Mouse (Mus musculus): ENCODE measurements around the gene Tlr13.
"Not testable (repeated sequence)": the region's sequence is repeated elsewhere in the genome, so short reads cannot be mapped to it uniquely, and the experiment has no call there.

Gene Tlr13

DNA sequence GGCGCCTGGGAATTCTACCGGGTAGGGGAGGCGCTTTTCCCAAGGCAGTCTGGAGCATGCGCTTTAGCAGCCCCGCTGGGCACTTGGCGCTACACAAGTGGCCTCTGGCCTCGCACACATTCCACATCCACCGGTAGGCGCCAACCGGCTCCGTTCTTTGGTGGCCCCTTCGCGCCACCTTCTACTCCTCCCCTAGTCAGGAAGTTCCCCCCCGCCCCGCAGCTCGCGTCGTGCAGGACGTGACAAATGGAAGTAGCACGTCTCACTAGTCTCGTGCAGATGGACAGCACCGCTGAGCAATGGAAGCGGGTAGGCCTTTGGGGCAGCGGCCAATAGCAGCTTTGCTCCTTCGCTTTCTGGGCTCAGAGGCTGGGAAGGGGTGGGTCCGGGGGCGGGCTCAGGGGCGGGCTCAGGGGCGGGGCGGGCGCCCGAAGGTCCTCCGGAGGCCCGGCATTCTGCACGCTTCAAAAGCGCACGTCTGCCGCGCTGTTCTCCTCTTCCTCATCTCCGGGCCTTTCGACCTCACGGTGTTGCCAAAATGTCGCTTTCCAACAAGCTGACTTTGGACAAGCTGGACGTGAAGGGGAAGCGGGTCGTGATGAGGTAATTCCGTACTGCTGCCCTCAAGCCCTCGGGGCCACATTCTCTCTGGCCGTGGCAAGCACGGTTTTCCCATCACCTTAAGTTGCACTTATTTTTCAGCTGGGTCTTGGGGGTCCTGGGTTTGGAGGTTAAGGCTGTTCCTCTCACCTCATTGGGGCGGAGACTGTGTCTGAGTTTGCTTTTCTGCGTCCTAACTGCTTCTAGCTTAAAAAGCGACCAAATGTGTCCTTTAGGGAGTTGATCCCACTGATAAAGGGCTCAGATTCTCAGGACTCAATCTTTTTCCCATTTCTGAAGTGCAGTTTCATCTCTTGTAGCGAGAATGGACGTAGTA lies 44.0 kb downstream of the Tlr13 start, which contains the start of gene Pgk1:
Gene Pgk1 (plus strand): TSS at position 388 of the 937 bp plus-strand sequence.
- DNase-seq (ENCODE audit: low spot score in 2 of 2), result peak; percentile 95 to 98

DNA sequence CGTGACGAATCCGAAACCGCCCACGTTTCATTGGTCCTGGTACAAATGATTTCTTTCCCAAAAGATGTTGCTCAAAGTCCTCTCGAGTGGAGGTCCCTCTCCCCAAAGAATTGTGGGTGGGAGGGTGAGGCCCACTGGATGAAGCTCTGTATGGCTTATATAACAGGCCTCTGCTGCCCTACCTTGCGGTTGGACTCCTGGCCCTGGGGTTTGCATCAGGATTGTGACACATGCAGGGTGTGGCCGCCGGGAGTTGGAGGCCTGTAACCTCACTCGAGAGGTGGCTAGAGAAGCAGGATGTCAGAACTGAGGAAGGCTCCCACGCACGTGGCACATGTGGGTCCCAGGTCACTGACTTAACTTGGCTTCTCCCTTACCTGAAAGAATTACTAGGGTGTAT lies 44.7 kb downstream of the Tlr13 start:
- DNase-seq (ENCODE audit: low spot score in 2 of 2), result no peak

DNA sequence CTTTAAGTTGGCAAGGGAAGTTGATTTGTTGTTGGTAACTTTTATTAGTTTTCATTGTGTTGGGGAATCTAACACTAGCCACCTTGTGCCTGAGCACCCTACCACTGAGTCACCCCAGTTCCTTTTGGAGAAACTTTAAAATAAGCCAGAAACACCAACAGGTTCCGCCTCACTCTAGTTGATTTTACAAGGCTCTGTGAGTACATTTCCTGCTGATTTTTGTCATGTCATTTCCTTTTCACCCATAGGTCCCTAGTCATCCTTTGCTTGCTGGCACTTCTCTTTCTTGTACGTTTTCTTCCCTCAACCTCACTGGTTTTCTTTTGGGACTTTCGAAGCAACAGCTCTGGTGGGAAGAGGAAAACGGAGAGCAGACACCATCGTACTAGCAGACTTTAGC lies 46.4 kb downstream of the Tlr13 start:
- DNase-seq (ENCODE audit: low spot score in 2 of 2), result no peak

DNA sequence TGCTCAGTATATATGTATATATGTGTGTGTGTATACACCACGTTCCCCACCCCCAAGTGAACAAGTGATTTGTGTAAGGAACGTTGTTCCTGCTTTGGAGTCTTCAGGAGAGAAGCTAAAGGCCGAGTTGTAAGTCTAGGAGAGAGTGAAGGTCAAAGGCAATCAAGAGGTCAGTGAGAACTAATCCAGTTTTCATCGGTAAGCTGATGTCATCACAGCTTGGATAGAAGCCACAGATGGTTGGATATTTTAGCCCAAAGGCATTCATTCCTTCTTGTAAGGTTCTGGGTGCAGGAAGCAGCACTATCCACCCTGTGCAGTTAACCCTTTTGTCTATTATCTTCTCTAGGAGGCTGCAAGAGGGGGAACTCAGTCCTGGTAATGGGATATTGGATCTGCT lies 47.1 kb downstream of the Tlr13 start:
- no peak for DNase-seq (ENCODE audit: low spot score in 2 of 2)

DNA sequence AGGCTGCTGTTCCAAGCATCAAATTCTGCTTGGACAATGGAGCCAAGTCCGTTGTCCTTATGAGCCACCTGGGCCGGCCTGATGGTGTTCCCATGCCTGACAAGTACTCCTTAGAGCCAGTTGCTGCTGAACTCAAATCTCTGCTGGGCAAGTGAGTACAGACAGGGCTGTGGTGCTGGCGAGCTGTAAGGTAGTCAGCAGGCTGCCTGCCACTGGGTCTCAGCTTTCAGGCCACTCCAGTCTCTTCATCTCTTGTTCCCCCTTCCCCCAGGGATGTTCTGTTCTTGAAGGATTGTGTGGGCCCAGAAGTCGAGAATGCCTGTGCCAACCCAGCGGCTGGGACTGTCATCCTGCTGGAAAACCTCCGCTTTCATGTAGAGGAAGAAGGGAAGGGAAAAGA lies 51.4 kb downstream of the Tlr13 start:
- DNase-seq (ENCODE audit: low spot score in 2 of 2), result not testable (repeated sequence)

DNA sequence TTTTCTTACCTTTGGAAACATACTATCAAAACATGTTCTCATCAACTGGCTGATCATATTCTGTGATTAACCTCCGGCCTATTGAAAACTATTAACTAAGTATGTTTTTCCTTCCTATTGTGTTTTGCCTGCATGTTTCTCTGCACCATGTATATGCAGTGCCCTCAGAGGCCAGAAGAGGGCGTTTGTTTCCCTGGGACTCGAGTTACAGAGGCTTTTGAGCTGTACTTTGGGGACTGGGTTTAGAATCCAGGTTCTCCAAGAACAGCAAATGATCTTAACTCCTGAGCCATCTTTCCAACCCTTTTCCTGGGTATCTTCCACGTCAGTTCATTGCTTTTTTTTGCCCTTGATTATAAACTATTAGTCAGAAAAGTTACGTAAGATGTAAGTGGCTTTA lies 54.3 kb downstream of the Tlr13 start:
- DNase-seq (ENCODE audit: low spot score in 2 of 2), result no peak

DNA sequence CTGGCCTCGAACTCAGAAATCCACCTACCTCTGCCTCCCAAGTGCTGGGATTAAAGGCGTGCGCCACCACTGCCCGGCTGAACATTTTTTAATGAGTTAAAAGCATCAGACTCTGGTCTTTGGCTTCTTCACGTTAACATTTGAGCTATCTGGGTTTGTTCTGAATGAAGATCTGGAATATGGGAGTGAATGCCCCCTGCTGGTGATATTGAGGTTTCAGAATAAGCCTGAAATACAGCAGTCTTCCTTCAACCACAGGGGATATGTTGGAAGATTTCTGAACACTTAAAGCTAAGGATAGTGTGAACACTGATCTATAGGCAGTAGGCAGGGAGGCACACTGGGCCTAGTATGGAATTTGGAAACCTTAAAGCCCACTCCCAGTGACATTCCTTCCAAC lies 55.9 kb downstream of the Tlr13 start:
- no peak for DNase-seq (ENCODE audit: low spot score in 2 of 2)

DNA sequence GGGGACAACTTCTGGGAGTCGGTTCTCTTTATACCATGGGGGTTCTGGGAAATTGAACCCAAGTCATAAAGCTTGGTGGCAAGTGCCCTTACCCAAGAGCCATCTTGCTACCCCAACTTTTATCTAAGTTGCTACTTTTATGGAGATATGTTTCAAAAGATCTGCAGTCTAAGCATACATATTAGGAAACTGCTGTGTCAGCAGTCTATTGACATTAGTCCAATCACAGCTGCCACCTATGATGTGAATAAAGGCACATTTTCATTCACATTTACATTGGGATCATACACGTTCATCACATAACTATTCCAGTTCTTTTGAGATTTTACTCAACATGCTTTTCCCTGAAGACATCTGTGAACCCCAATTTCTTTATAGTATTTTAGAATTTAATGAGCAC lies 66.1 kb downstream of the Tlr13 start:
- DNase-seq (ENCODE audit: low spot score in 2 of 2), result no peak
